Mouse (Mus musculus) stomach, postnatal 0 days (tissue): ENCODE results near the gene Creld2. TPM values are rescaled to one million over a fixed set of nuclear protein-coding genes. Genes with fewer than 3 reads are reported as not detected.

Source experiments
- ATAC-seq: fragments of 200-750 bp; cut with Nextera tagmentation; 2 replicates; pipeline ENCODE4 v1.8.0; 2017; ENCODE audit not compliant: low FRiP score, low TSS enrichment
- DNase-seq: peaks from one replicate; pipeline ENCODE4 v3.0.0-alpha.2; 2016; ENCODE audit warnings: low spot score
- H3K27ac ChIP-seq: fragments of 300-500 bp; sonication (generic); replicated peaks from 2 replicates; pipeline ENCODE4 v1.5.1; 2014; ENCODE audit warnings: mild to moderate bottlenecking, control low read depth
- H3K27me3 ChIP-seq: fragments of 300-500 bp; sonication (generic); 2 replicates; pipeline ENCODE4 v1.6.1; 2014; ENCODE audit warnings: low read length; ENCODE audit not compliant: control insufficient read depth, insufficient read depth
- H3K36me3 ChIP-seq: fragments of 300-500 bp; sonication (generic); 2 replicates; pipeline ENCODE4 v1.6.1; 2014; ENCODE audit warnings: low read length, mixed read lengths; ENCODE audit not compliant: control insufficient read depth, insufficient read depth
- H3K4me1 ChIP-seq: fragments of 300-500 bp; sonication (generic); replicated peaks from 2 replicates; pipeline ENCODE4 v1.6.1; 2014; ENCODE audit warnings: antibody characterized with exemption; ENCODE audit not compliant: control insufficient read depth, insufficient read depth
- H3K4me2 ChIP-seq: fragments of 300-500 bp; sonication (generic); replicated peaks from 2 replicates; pipeline ENCODE4 v1.6.1; 2014; ENCODE audit warnings: low read depth, mild to moderate bottlenecking, control low read depth, moderate library complexity
- H3K4me3 ChIP-seq: fragments of 300-500 bp; sonication (generic); 2 replicates; pipeline ENCODE4 v1.5.1; 2014; ENCODE audit warnings: low read depth, low read length, control low read depth
- H3K9ac ChIP-seq: fragments of 300-500 bp; sonication (generic); 2 replicates; pipeline ENCODE4 v1.6.1; 2014; ENCODE audit warnings: mild to moderate bottlenecking, low read length, control low read depth, mixed read lengths
- H3K9me3 ChIP-seq: fragments of 300-500 bp; sonication (generic); 2 replicates; pipeline ENCODE4 v1.6.1; 2016; ENCODE audit warnings: low read length; ENCODE audit not compliant: control insufficient read depth
- CTCF ChIP-seq: IDR thresholded peaks from 2 replicates; pipeline ENCODE4 v1.5.1; 2016; ENCODE audit warnings: antibody characterized with exemption, low read depth, mild to moderate bottlenecking, moderate library complexity
- EP300 ChIP-seq: optimal IDR thresholded peaks from 2 replicates; pipeline ENCODE3; 2016; ENCODE audit warnings: antibody characterized with exemption
- WGBS: fragments of 180-500 bp; shearing (Covaris S2); extraction: QIAGEN DNeasy Blood & Tissue Kit; methylation state at CpG from one replicate; pipeline ENCODE4 v1.1.7; 2014; 5-methylcytosine and 5-hydroxymethylcytosine counted together
- polyA plus RNA-seq: library from polyadenylated mRNA; unstranded; fragments of >200 nt; fragmentation: Nextera tagmentation; extraction: Ambion mirVana; gene quantifications from 2 replicates; pipeline ENCODE4 v1.2.1, GENCODE M21; 2015

Gene Creld2
- polyA plus RNA-seq, 1 experiment from 2014 or later, result 93.2 TPM

DNA sequence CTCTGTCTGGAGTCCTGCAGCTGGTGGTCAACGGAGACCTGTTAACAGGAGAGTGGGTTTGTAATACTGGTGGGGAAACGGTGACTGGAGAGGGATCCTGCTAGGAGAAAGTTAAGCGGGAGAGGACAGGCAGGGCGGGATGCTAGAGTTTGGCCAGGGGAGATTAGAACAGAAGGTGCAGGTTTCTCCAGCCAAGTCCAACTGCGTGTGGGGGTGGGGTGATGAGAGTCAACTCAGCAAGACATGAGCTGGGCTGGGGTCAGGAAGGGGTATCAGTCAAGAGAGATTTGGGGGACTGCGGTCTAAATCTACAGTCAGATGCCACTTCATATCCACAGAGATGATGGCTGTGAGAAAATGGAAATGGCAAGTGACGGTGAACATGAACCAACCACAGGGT lies 25.5 kb downstream of the Creld2 start:
- H3K27me3 ChIP-seq, result no peaks in the 10 kb centered on the region
- H3K36me3 ChIP-seq, result no peaks in the 10 kb centered on the region
- H3K9me3 ChIP-seq, result no peaks in the 10 kb centered on the region
- no peak for TF ChIP-seq CTCF
- no peak for TF ChIP-seq EP300
- H3K27ac ChIP-seq, result no peak overlapping the region
- H3K4me3 ChIP-seq, result no peak overlapping the region
- H3K4me2 ChIP-seq, result no peak overlapping the region
- ATAC-seq (no peak), DNase-seq (no peak)
- H3K4me1 ChIP-seq, result 0 out of 2 replicates have a peak, but pooled peaks cover 2% of the 10 kb centered on the region
- 82% methylated on average over 7 of the region's 7 CpGs for WGBS
- no peak overlapping the region for H3K9ac ChIP-seq

DNA sequence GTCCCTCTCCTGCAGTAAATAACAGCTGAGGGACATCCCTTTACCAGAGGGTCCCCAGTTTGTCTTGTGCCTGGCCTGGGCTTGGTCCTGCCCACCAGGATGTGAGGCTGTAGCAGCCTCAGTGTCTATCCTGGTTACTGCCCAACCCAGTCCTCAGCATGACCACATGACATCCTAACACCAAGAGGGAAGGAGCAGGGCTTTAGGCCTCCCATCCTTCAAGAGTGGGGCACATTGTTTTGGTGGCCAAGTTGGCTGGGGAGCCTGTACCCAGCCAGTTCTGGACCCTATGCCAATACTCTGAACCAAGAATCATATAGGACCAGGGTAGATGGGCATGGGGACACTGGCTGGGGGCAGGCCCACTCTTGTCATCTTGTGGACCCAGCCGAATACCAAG lies 29.2 kb downstream of the Creld2 start:
- peaks cover 5% of the 10 kb centered on the region; the same call in 1 of the 2 replicates for H3K4me1 ChIP-seq
- no peak overlapping the region for H3K9ac ChIP-seq
- H3K36me3 ChIP-seq, result no peaks in the 10 kb centered on the region
- TF ChIP-seq EP300, result no peak
- no peak for TF ChIP-seq CTCF
- H3K4me2 ChIP-seq, result no peak overlapping the region
- no peak overlapping the region for H3K4me3 ChIP-seq
- ATAC-seq (no peak), DNase-seq (no peak)
- H3K9me3 ChIP-seq, result no peaks in the 10 kb centered on the region
- no peaks in the 10 kb centered on the region for H3K27me3 ChIP-seq
- WGBS, result 100% methylated on average over 1 of the region's 1 CpGs
- H3K27ac ChIP-seq, result no peak overlapping the region

DNA sequence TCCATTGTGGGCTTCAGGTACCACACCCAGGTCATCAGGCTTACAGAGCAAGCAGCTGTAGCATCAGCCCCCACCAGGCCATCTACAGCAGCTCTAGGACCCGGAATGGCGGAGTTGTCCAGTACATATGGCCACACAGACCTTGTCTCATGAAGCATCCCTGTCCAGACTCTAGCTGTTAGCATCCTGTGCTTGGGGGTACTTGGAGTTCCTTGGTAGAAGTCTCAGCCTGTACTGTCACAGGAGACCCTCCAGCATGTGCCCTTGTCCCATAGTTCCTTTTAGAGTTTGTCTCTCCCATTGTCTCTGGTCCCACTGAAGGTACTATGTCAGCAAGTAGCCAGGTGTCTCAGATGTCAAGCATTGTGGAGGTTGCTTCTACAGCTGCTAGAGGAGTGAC lies 30.2 kb downstream of the Creld2 start:
- no peaks in the 10 kb centered on the region for H3K9me3 ChIP-seq
- H3K4me3 ChIP-seq, result no peak overlapping the region
- ATAC-seq, result no peak
- no peak overlapping the region for H3K9ac ChIP-seq
- H3K36me3 ChIP-seq, result no peaks in the 10 kb centered on the region
- H3K27me3 ChIP-seq, result no peaks in the 10 kb centered on the region
- peak overlapping the region; percentile 95 for H3K27ac ChIP-seq
- no peak overlapping the region for H3K4me2 ChIP-seq
- peaks cover 8% of the 10 kb centered on the region for H3K4me1 ChIP-seq
- DNase-seq, result no peak
- WGBS, result 86% methylated on average over 2 of the region's 2 CpGs
- no peak for TF ChIP-seq EP300
- no peak for TF ChIP-seq CTCF

DNA sequence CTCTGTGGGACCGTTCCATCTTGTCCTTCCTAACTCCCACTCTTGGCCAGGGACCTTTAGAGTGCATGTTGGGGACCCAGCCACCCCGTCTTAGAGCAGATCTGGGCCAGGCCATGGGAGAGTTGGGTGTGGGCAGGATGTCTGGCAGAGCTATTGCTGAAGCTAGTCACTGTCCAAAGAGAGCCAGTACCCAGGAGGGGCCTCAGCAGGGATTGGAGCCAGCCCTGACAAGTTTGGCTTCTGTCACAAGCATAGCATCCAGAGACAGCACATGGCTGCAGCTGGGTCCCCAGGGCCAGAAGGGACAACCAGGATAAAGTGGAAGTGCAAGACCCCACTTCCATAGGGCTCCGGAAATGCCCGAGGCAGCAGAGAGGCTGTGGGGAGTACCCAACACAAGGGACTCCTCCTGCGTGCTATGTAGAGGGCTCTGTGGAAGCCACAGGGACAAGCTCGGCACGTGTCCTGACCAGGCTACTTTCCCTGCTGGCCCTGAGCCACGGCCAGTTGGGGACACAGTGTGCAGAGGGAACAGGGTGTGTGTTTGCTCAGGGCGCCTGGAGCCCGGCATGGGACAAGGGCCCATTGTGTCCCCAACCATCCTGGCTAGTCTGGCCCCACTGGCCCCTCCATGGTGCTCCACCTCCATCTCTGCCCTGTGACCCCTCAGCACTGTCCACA lies 30.8 kb downstream of the Creld2 start:
- peak; percentile 98 for DNase-seq
- H3K27ac ChIP-seq, result peak overlapping the region; percentile 95
- WGBS, result 33% methylated on average over 10 of the region's 10 CpGs
- TF ChIP-seq EP300, result no peak
- no peak for TF ChIP-seq CTCF
- H3K4me3 ChIP-seq, result no peak overlapping the region
- H3K4me2 ChIP-seq, result no peak overlapping the region; the same call in 1 of the 2 replicates
- no peaks in the 10 kb centered on the region for H3K36me3 ChIP-seq
- no peaks in the 10 kb centered on the region for H3K27me3 ChIP-seq
- peaks cover 11% of the 10 kb centered on the region for H3K4me1 ChIP-seq
- ATAC-seq, result peak; percentile 89
- no peaks in the 10 kb centered on the region for H3K9me3 ChIP-seq
- H3K9ac ChIP-seq, result peak overlapping the region; percentile 27; the same call in 1 of the 2 replicates

DNA sequence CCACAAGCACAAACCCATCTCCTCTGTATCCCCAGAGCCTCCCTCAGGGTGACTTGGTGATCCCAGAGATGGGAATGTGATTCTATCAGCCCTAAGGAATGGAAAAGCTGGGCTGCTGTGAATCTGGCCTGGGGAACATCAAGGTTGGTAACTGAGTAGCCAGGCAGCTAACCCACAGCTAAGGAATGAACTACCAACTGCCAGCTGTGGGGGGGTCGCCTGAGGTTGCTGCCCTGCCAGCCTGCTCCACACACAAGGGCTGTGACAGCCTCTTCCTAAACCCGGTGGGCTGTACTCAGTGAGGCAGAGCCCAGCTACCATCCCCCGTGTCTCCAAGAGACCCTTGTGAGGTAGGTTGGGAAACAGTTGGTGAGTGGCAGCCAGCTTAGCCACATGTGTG lies 31.6 kb downstream of the Creld2 start:
- H3K4me1 ChIP-seq, result peaks cover 11% of the 10 kb centered on the region
- ATAC-seq, result peak; percentile 4; the same call in 1 of the 2 replicates
- 38% methylated on average over 3 of the region's 3 CpGs for WGBS
- peak overlapping the region; percentile 95 for H3K27ac ChIP-seq
- no peak overlapping the region for H3K4me3 ChIP-seq
- no peaks in the 10 kb centered on the region for H3K36me3 ChIP-seq
- no peaks in the 10 kb centered on the region for H3K9me3 ChIP-seq
- DNase-seq, result no peak
- H3K27me3 ChIP-seq, result no peaks in the 10 kb centered on the region
- TF ChIP-seq EP300 (no peak), CTCF (no peak)
- peak overlapping the region; percentile 47 for H3K9ac ChIP-seq
- H3K4me2 ChIP-seq, result peak overlapping the region; percentile 0; the same call in 1 of the 2 replicates

DNA sequence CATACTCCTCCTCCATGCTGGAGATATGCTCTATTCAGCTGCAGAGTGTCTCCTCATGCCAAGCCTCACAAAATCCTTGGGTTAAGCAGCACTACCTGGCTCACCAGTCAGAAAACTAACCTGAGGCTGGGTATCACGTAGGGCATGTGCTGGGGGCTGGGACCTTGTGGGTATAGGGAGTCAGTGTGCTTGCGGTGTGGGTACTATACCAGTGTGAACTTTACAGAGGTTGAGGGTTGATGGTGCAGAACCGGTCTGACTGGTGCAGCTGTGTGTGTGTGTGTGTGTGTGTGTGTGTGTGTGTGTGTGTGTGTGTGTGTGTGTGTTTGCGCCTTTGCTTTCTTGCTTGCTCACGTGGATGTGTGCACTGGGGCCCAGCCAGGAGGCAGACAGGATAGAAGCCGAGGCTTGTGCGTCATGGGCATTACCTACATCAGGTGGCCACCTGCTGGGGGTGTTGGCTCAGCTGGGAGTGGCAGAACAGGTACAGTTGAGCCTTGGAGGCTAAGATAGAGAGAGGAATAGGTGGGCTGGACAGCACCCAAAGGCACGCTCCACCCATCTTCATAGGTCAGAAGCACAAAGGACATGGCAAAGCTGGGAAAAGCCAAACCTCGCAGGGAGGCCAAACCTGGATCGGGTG lies 32.2 kb downstream of the Creld2 start:
- ATAC-seq (peak; percentile 87), DNase-seq (peak; percentile 95)
- WGBS, result 55% methylated on average over 9 of the region's 10 CpGs
- H3K4me3 ChIP-seq, result no peak overlapping the region
- no peak overlapping the region for H3K4me2 ChIP-seq
- TF ChIP-seq EP300, result no peak
- TF ChIP-seq CTCF, result peak; percentile 54
- H3K27ac ChIP-seq, result peak overlapping the region; percentile 95
- H3K9ac ChIP-seq, result no peak overlapping the region
- peaks cover 11% of the 10 kb centered on the region for H3K4me1 ChIP-seq
- no peaks in the 10 kb centered on the region for H3K9me3 ChIP-seq
- H3K27me3 ChIP-seq, result no peaks in the 10 kb centered on the region
- no peaks in the 10 kb centered on the region for H3K36me3 ChIP-seq
